Mouse (Mus musculus) right cerebral cortex, postnatal 10 days (tissue): Measurements from ENCODE around the gene Igf1r.

Source experiments
- DNase-seq, 2 experiments: peaks; one replicate each; pipeline ENCODE4 v3.0.0; 2021; ENCODE audit warnings: low spot score in 2 of 2

Gene Igf1r

DNA sequence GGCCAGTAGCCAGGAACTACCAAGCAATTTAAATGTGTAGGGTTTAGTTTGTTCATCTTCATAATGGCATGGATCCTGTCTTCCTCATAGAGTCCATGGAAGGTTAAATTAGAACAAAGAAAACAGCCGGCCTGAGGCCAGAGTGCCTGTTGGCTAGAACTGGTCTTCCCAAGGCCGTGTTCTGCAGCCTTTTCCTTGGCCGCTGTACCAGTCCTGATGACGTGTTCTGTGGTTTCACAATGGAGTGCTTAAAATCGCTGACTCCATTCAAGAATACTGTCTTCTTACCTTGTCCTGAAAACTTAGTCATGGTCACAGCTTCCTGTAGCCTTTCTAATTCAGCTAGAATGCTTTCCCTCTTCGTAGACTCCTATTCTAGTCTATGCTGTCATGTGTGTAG lies 53.9 kb downstream of the Igf1r start:
- DNase-seq: no peak

DNA sequence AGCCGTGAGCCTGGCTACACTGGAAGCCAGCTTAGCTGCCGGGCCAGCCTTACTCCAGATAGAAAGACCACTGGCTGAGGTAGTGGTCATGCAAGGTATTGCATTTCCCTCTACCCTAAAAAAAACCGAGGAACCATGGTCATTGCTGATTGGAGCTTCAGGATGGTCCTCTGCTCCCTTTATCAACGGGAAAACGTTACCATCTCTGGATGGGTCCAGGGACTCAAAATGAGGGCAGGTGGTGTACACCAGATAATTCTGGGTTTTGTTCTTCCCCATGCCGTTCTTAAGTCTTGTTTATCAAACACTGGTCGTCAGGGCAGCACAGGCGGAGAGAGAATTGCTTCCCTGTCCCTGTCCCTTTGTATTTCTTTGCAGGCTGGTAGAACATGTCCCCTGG lies 57.0 kb downstream of the Igf1r start:
- DNase-seq: no peak

DNA sequence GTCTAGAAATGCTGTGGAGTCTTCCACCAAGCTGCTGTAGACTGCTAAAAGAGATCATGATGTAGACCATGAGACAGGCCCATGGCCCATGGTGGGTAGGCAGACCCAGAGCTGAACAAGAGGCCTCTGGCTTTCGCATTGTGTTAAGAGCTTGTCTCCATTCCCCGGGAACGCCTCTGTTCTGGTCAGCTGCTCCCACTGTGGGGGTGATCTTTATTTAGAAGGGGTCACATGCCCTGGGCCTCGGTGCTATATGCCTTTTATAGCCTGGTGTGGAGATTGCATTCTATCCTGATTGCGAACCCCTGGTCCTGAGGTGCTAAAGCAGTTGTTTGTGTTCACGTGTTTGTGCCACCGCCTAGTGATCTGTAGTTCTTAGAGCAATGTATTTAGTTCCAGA lies 57.5 kb downstream of the Igf1r start:
- no peak for DNase-seq

DNA sequence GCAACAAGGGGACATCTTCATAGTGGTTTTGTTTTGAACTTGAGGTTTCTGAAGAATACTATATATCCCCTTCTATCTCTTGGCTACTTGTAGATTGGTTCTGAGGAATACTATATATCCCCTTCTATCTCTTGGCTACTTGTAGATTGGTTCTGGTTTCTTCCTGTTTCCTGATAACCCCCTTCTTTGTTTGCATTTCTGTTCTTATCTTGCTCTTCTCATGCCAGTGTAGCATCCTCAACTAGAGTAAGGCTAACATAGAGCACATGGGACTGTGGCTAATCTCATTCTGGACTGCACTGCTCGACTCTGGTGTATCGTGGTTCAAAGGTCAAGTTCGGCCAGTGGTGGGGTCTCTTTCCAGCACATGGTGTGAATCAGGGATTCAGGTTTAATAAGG lies 58.2 kb downstream of the Igf1r start:
- no peak for DNase-seq

DNA sequence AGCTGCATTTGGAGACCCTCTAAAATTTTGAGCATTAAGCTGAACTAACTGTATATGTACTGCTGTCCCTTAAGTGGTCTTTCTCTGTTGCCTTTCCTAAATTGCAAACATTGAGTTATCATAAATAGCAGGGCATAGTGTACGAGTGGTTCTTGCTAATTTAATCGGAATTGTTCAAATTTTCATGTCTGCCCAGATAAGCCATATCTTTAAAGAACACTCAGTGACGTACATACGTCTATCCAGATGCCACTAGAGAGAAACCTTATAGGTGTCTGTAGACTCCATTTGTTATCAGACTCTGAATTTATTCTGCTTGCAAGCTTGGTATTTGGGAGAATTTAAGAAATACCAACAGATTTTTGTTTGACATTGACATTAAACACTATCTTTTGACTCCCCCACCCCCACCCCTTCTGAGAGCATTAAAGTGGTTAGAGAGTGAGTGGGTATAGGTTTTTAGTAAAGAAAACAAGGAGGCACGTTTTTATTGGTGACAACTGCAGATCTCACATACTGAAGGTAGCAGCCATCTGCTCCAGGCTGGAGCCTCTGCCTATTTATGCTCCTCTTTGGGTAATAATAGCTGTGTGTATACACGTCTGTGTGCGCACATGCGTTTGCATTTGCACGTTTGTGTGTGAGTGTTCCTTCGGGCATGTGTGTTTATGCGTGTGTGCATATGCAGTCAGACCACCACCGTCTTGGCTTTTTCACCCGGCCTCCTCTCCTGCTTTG lies 58.9 kb downstream of the Igf1r start:
- peak in 1 of 2 experiments; percentile 44 for DNase-seq

DNA sequence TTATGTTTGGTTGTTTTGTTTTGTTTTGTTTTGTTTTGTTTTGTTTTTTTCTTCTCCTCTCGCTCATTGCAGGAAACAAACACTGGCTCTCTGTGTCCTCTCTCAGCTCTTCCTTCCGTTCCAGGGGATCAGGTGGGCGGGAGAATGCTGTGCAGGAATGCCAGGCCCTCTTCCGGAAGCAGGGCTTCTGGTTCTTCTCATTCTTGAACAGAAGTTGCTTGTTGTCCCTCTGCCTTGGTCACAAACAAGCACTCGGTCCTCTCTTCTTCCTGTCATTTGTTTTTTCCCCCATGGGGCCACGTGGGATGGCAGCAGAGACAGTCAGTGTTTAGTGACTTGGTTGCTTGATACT lies 59.5 kb downstream of the Igf1r start:
- DNase-seq: peak in 1 of 2 experiments; percentile 40

DNA sequence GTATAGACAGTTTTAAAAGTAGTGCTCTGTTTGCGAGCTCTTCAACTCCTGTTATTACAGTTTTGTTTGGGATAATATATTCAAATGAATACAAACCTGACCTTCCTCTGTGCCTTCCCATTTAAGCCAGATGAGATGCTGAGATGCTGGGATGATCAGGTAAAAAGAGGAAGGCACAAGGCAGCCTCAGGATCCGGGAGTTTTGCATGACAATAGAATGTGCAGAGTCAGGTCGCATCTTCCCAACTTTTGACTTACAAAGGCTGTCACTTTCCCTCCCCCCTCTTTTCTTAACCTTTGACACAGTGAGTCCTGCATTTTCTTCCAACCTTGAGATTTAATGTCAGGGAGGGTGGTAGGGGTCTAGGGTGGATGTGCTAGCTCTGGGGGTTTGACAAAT lies 61.9 kb downstream of the Igf1r start:
- DNase-seq: no peak

DNA sequence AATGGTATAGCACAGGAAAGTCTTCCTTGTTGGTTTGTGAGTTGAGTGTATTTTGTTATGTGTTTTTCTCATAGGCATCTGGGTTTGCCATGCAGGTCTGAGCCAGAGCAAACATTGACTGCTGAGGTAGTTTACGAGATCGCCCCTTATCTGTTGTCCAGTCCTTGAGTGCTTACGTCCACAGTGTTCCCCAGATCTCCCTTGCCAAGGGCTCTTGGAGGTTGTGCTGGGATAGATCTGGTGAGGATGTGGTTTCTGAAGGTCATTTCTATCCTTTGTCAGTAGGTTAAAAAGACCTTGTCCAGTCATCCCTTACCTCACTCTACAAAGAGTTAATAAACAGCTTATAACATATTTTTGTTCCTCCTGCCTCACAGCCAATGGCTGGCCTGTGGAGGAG lies 62.8 kb downstream of the Igf1r start:
- DNase-seq: no peak

DNA sequence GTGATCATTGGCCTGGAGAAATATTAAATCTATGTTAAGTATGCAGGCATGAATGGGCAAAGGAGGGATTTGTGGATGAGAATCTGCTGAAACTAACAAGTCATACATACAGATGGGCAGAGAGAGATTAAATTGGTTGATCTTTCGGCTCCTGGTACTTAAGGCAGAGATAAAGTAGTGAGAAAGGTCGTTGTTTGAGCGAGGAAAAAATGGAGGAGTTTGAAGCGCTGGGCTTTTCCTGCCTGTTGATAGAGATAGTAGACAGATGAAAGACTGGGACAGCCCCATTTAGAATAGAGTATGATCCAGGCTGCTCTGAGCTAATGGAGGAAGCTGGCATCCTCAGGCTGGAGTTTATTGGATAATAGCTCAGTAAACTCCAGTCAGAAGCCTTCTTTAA lies 65.4 kb downstream of the Igf1r start:
- DNase-seq: no peak

DNA sequence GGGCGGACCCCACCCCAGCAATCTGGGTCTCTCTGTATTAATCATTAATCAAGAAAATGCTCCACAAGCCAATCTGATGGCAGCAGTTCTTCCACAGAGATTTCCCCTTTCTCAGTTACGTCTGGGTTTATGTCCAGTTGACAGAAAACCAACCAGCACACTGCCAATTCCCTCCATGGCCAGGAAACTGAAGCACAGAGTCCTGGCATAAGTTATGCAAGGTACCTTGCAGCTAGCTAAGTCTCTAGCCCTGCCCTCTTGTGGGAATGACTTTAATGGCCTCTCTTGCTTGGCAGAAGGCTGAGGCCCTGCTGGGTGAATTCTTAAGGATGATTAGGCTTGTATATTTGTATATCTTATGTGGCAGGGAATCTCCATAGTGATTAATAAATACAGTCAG lies 67.9 kb downstream of the Igf1r start:
- DNase-seq: no peak

DNA sequence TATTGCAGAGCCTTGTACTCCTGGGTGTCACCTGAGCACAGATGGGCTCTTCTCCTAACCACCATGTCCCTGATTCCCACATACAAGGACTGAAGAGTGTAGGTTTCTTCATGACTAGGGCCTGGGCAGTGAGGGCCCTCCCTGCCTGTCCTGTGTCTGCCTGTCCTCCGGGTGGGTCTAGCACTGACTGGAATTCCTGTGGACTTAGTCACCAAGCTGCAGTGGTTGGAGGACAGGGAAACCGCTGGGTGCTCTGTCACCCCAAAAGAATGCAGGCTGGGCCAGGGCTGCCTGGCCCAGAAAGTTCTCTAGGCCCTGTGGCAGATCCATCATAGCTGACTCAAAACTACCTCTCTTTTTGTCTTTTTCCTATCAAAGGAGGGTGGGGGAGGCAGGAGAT lies 69.1 kb downstream of the Igf1r start:
- no peak for DNase-seq

DNA sequence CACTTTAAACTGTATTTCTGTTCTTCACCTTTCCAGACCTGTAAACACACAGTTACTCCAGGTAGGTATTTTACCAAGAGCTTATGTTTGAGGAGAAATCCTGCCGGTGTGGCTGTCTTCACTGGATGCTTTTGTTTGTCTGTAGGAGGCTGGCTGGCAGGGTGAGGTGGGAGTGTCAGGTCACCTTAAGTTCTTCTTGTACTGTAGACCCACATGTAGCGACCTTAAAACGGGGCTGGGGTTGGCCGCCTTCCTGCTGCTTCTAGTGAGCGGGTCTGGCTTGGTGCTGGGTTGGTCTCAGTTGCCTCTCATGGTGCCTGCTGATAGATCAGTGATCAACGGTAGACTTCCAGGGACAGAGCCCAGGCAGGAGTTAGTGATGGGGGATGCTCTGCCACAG lies 69.6 kb downstream of the Igf1r start:
- no peak for DNase-seq

DNA sequence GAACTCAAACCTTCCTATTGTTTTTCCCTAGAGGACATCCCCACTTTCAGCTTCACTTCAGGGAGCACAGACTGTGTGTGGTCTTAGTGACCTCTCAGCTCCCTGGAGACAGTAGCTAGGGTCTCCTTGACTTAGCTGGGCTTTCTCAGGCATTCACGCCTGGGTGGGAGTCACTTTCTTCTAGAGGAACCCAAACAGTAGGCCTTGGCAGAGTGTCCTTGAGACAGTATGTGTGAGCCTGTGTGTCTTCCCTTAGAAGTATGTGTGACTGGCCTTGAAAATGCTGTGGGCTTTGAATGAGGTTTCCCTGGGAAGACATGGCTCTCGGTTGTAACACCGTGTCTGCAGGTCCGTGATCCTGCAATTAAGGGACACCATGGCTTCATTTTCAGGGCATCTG lies 71.3 kb downstream of the Igf1r start:
- DNase-seq: no peak

DNA sequence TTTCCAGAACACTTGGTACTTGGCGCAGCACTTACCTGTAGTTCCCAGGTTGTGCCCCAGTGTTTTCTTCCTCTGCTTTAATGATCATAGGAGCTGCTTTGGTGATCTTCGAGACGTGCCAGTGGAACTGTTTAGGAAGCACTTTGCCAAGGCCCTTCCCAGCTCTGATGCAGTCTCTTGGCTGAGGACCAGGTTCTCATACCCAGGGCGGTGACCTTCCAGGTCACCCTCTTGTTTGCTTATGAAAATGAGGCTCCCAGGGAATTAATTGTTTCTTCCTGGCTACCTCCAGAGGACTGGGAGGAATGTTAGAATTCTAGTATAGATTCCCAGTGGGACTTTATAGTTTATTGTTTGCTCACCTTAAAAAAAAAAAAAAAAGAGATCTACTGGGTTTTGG lies 72.0 kb downstream of the Igf1r start:
- no peak for DNase-seq

DNA sequence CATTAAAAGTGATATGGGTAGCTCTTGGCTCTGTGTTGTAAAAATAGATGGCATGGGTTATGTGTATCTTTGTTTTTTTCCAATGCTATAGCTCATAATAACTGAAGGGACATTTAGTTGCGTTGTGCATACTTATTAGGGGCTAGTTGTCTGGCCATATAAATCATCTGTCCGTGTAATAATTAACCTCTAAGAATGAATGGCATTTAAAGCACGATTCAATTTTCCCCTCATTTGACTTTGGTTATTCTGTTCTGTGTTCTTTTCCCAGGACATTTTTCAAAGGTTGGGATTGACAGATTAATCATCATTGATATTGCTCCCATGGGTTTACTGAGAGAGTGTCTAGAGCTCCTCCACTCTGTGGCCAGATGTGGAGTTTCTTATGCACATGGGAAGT lies 72.8 kb downstream of the Igf1r start:
- no peak for DNase-seq

DNA sequence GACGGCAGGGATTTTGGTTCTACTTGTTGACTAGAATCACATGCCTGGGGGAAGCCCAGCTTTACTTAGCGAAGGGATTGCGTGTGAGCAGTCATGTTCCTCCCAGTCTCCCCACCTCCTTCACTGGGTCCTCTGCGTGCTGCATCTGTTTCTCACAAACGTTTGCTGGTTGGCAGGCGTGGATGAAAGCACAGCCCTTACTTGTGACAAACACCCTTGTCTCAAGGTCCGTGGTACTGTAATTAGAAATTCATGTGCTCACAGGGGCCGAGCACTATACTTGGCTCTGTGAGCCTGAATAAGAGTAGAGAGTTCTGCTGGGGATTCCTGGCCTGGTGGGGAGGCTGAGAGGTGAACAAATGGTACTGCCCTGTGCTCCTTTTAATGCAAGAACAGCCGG lies 73.4 kb downstream of the Igf1r start:
- peak; percentile 50 to 59 for DNase-seq

DNA sequence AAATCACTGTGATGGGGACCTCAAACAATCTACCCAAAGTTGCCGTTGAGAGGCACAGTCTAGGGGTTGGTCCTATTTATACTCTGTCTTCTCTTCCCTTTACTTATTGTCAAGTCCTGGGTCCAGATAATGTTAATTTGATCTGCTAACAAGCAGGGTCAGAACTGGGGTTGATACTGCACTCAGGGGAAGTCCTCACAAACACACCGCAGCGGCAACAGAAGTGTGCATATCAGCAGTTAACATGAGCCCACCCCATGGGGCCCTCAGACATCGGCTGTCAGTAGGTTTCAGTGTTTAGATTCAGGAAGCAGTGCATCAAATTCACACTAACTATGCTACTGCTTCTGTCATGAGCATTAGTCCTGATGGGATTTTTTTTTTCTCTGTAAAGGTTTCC lies 75.5 kb downstream of the Igf1r start:
- no peak for DNase-seq

DNA sequence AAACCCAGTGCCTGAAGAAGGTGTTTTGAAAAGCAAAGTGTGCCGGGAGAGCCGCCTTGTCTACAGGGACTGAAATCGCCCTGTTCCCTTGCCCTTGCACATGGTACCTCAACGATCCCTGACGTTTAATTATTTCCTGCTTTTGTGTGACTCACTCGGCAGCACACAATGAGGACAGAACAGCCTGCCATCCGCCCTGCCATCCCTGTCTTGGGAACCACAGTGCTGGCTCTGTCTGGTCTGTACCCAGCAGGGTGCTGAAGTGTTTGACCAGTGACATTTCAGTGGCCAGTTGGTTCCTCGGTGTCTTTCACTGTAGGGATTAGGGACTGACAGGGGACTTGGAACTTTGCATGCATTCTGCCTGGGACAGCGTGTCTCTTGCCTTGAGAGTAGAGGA lies 78.2 kb downstream of the Igf1r start:
- DNase-seq: no peak

DNA sequence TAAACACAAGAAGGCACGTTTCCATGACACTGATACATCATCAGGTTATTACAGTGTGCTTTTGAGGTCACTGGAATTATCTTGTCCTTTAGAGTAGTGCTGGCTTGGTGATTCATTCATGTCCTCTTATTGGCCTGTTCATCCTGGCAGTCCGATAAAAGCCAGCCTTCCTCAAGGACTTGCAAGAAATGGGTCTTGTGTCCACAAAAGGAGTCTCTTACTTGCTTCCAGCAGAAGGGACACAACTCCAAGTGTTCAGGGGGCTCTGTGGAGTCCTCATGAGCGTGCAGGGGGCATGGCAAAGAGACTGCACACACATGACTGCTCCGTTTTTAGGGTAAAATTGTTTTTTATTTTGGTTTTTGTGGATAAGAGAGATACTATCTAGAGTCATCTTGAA lies 83.9 kb downstream of the Igf1r start:
- no peak for DNase-seq

DNA sequence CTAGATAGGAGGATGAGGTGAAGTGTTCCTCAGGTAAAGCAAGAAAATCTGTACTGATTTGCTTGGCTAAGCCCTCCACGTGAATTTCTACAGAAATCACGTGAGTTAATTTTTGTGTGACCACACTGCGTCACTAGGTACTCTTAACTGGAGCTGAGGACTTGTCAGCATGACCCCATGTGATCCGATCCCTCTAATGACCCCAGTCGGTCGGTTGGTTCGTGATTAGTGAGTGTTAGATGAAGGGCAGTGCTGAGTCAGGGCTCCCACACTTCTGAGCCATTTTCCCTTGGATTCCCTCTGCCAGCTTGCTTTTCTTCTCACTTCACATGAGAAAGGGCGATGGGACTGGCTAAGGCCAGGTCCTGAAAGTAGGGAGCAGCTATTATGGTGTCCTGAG lies 86.2 kb downstream of the Igf1r start:
- DNase-seq: no peak

DNA sequence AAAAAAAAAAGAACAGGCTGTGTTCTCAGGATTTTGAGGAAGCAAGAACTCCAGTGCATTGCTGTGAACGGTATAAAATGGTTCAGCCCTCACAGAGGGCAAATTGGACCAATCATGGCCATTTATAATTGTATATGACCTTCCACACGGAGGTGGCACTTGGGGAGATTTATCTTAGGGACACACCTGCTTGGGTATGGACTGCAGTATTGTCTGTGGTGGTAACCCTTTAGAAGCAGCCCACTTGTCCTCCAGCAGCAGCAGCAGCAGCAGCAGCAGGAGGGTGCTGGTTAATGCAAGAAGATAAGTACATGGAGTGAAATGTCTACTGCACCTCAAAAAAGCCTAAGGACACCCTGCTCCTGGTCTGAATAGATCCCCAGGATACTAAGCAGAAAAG lies 86.9 kb downstream of the Igf1r start:
- no peak for DNase-seq

DNA sequence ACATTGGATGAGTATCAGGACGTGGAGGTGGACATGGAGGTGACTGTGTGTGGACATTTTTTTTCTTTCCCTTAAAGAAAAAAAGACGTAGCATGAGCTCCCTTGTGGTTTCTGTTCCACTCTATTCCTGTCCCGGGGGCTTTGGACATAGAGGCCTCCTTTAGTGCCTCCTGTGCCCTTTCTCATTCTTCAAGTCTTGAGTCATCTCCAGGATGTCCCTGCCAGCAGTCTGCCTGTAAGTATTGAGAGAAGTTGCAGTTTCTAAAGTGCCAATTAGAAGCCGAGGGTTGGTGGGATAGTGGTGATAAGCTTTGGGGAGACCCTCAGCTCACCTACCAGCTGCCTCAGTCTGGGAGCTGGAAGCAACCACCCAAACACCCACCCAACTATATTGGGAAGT lies 92.0 kb downstream of the Igf1r start:
- DNase-seq: no peak

DNA sequence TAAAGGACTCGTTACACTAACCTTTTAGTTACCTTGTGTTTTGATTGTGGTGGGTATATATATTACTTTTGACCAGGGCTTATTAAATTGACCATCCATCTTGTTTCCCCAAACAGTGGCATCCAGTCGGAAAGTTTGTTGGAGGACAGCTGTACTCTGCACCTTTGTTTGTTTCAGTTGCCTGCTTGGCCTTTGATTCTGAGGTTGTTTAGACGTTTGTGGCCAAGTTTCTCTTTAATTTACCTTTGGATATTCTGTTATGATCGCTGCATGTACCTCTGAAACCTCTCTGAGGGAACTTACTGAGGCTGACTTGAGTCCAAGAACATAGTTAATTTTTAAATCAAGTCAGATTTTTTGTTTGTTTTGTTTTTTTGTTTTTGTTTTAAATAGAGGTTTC lies 94.5 kb downstream of the Igf1r start:
- DNase-seq: no peak

DNA sequence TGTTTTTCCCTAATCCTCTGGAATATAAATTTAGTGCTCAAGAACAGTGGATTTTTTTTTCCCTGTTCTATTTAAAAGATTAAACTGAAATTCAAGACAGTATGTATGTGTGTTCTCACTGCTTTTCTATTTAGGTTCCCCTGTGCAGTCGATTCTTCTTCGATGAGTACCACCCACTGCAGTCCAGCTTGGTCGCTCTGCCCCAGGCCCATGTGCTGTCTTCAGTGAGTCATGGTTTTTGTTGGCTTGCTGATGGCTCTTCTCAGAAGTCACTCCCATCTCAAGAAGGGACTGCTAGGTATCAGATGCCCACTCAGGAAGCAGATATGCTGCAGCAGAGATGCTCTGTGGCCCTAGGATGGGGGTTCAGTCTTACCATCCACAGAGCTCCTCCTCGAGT lies 95.9 kb downstream of the Igf1r start:
- DNase-seq: no peak

DNA sequence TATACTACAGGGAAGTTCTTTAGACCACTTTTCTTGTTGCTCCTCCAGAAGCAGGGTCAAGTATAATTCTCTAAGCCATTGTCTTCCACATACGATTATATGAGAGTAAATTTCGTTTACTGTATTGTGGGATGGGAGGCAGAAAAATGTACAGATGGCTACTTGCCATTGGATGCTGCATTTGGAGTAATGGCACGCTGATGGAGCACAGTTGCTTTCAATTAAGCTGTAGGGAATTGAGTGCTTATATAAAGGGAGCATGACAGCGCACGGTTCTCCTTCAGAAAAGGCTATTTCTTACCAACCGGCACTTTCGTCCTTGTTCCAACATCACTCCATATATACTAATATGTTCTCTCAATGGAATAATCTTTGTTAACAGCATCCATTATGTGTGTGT lies 96.4 kb downstream of the Igf1r start:
- no peak for DNase-seq
